Mouse (Mus musculus) layer of hippocampus, adult 11-12 months (tissue): Measurements from ENCODE around the gene Abcc4.

Experiments used
- DNase-seq: peaks from one replicate; pipeline ENCODE4 v3.0.0; 2022; ENCODE audit warnings: low spot score

The Abcc4 gene

GRCm38 (mm10) chr14:118506591-118507146 is 199.3 kb downstream of the Abcc4 start:
- no peak for DNase-seq

DNA sequence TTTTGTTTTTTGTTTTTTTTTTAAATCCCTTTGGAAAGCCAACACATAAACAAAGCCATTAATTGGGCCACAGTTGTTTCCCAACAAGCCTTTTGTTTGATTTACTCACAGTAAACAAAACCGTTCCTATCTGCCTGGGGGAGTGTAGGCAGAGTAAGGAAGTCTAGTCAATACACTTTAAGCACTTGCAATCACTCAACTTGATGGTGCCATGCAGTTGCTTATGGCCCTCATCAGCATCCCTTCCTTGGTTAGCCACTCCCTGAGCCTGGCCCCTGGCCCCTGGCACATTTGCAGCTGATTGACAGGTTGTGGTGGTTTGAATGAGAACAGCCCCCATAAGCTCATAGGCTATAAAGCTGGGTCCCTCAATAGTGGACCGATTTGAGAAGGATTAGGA is 209.3 kb downstream of the Abcc4 start:
- no peak for DNase-seq

DNA sequence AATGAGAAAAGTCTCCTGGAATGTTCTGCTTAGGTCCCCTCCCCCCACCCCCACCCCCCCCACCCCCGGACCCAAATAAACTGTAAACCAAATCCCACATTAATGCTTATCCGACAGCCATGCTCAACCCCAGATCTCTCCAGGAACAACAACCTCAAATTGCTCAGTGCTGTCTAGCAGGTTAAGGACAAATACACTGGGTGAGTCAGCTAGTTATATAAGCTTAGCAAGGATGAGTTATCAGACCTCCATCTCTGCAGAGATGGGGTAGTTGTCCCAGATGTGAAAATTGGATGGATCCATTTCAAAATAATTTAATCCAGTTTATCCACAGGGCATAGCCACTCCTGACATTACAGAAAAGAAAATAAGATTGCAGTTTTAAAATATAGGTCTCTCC is 210.6 kb downstream of the Abcc4 start:
- no peak for DNase-seq

DNA sequence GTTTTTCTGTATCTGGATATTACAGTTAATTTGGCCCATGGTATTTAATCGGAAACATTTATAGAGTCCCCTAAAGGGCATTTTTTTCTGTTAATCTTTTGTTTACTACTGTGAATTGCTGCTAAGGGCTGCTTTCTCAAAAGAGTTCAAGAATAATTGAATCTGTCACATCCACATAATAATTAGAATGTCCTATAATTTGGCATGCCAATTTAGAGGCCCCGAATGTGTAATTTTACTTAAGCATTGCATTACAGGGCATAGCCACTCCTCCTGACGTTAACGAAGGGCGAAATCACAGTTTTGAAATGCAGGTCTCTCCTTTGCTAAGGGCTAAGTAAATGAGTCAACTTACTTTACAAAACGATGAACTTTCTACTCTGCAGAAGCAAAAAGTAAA is 214.3 kb downstream of the Abcc4 start:
- DNase-seq, result no peak

DNA sequence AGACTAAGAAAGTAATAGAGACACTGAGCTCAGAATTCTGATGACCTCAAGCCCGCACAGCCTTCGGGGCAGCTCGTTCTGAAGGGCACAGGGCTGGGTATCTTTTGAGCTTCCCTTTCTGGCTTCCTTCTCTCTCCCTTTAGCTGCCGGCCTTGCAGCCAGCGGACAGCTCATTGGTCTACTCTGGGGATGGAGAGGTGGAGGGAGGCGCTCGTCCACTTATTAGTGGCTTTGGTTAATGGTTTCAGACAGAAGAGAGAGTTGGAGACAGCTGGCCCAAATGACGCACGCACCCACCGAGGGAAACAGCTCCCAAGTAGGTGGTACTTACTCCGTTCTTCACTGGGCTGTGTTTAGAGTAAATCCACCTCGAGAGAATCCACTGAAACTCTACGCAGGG is 214.7 kb downstream of the Abcc4 start:
- no peak for DNase-seq

DNA sequence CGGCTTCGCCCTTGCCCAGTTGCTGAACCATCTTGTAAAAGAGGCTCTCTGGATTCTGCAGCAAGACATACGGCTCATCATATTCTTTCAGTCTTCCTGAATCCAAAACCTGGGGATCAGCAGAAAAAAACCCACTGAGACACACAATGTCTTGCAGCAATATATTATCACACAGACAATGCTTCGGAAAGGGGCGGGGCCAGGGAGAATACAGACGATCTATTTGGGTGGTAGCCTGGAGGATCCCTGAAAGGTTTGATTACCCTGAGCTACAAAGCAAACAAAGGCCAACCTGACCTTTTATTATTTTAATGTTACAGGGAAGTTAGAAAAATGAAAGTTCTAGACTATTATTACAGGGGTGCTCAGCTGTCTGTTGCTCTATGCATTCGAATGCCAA is 215.5 kb downstream of the Abcc4 start:
- no peak for DNase-seq

- no peak for DNase-seq
Measured at GRCm38 (mm10) chr14:118486349-118486748, 219.7 kb downstream of the Abcc4 start.

DNA sequence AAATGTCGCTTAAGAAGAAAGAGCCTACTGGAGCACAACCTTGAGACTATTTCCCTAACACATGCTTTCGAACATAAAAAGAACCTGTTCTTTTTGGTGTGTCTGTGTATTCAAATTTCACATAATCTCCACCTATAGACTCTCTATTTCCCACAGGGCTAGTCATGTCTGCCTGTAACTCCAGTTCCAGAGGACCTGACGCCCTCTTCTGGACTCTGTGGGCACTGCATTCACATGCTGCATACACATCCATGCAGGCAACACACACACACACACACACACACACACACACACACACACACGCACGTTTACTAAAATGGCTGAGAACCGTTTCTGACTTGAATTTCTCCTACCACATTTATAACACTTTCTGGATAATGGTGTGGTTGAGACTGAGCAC is 220.4 kb downstream of the Abcc4 start:
- no peak for DNase-seq

DNA sequence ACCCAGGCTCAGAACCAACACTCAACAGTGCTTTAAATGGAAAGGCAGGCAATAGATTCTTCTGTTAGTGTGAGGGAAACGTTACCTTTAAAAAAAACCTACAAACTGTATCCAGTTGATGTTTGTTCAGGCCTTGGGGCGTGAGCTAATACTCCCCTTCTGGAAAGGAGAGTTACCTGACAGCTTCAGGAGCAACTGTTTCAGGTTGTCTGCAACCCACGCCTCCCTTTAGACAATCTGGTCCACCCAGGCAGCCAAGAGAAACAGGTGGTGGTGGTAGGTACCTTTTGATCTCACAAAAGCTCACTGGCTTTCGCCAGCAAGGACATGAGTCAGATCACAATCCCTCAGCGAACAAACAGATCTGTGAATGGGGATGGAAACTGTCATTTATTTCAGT is 223.7 kb downstream of the Abcc4 start:
- DNase-seq, result no peak

DNA sequence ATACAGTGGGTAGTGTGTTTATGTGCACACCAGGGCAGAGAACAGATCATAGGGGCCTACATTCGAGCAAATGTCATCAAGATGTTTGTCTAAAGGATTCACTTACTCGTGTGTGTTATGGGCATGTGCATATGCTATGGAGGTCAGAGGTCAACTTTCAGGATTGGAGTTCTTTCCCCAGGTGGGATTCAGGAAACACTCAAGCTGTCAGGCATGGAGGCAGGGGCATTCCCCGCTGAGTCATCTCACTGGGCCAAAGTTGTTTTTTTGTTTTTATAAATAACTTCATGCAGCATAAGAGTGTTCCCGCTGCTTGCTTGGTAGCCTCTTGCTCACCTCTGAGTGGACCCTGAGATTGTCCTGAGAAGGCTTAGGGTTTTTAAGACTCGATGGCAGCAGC is 224.2 kb downstream of the Abcc4 start:
- no peak for DNase-seq

DNA sequence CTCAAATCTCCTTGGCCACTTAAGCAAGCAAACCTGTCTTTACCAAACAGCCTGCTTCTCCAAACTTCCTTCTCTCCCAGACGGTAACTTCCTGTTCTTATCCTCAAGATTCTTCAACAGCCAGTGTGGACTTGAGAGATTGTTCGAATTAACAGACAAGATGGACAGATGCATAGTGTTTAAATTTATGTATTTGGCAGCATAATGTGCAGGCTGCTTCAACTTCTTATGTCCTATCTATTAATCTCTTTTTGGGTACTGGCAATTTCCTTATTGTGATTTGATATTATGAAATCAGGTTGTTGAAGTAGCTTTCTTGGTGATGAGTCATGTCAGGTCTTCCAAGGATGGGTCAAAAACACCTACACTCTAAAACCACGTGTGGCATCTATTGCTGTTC is 229.7 kb downstream of the Abcc4 start:
- DNase-seq, result no peak

DNA sequence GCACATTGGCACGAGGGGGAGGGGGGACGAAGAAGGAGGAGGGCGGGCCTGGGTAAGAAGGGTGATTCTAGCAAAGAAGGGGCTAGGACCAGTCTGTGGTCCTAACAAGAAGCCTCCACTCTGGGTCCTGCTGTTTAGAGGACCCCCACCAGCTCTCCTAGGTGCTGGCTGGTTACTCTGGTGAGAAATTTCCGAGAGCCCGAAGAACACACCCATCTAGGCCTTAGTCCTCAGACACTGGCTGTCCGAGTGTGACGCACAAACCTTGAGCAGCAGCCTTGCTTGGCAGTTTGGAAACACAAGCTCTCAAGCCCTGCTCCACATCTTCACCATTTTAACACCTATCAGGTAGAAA is 230.9 kb downstream of the Abcc4 start:
- DNase-seq, result no peak

- DNase-seq, result peak; percentile 18
Measured at GRCm38 (mm10) chr14:118474226-118475099, 231.6 kb downstream of the Abcc4 start.

DNA sequence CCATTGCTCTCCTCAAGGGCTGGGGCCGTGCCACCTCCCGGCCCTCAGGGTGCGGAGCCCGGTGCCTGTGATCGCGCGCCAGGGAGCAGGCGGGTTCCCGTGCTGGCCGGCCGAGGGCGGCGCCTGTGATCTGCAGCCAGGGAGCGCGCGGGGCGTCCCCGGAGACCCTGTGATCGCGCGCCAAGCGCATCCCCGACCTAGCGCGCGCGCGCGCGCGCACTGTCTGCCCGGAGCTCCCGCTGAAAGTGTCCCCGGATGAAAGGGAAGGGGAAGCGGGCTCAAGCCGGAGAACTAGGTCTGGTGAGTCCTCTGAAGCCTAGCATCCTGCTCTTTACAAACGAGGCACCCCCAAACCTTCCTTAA is 232.2 kb downstream of the Abcc4 start:
- peak; percentile 7 for DNase-seq

GRCm38 (mm10) chr14:118473188-118473830 is 232.7 kb downstream of the Abcc4 start:
- no peak for DNase-seq

GRCm38 (mm10) chr14:118465331-118465730 is 240.7 kb downstream of the Abcc4 start:
- DNase-seq, result no peak

DNA sequence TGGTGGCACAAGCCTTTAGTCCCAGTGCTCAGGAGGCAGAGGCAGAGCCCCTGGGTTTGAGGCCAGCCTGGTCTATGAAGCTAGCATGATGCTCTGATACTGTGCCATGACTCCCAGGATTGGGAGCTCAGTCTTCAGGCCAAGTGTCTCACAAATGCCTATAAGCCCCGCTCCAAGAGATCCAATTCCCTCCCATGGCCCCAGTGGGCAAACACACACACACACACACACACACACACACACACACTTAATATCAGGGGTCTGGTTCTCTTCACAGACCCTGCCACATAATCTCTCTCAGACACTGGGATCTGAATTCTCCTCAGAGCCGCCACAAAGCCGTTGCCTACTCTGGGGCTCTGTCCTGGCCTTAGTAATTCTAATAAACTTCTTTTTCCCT is 241.6 kb downstream of the Abcc4 start:
- DNase-seq, result no peak

- DNase-seq, result no peak
Measured at GRCm38 (mm10) chr14:118452572-118452971, 253.4 kb downstream of the Abcc4 start.

- DNase-seq, result no peak
Measured at GRCm38 (mm10) chr14:118440155-118440554, 265.9 kb downstream of the Abcc4 start.

GRCm38 (mm10) chr14:118437156-118437931 is 268.7 kb downstream of the Abcc4 start:
- peak; percentile 9 for DNase-seq

DNA sequence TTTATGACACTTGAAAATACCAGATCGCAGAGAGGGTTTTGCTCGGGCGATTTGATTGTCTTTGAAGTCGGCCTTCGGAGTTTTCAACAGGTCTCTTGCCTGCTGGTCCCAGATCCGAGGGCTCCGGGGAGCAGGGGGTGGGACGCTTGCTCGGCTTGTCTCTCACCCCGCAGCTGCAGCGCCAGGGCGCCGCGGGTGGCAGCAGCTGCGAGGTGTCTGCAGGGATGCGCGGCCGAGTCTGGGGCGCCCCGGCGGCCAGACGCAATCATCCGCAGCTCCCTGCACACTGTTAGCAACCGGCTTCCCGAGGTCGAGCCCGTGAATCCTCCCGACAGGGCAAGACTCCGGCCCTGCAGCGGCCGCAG is 269.2 kb downstream of the Abcc4 start:
- DNase-seq, result peak; percentile 8

GRCm38 (mm10) chr14:118435676-118436330 is 270.2 kb downstream of the Abcc4 start:
- DNase-seq, result no peak
